Mouse (Mus musculus) lung, postnatal 14 days (tissue): ENCODE results near the gene Il10rb.

Experiments
- DNase-seq: peaks from one replicate; pipeline ENCODE4 v3.0.0; 2021

The Il10rb gene

DNA sequence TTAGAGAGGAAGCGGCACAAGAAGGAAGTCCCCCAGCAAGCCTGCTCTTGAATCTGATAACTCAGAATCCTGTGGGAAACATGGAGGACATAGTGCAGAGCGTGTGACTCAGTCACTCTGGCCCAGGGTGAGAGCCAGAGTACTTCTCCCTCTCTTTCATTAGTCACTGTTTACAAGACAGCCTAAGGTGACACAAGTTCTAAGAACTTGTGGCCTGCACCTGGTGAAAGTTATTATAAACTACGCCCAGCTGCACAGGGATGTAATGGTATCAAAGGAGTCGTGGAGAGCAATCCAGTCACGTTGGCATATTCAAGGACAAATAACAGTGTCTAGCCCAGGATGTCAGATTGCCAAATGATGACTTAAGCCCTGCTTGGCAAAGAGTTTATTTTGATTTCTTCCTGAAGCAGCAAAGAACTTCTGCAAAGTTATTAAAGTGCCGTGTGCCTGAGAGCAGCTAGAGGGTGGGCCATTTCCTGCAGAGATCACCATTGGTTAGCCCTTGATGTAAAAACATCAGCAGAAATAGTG is 46.5 kb downstream of the Il10rb start:
- DNase-seq = peak; percentile 56

DNA sequence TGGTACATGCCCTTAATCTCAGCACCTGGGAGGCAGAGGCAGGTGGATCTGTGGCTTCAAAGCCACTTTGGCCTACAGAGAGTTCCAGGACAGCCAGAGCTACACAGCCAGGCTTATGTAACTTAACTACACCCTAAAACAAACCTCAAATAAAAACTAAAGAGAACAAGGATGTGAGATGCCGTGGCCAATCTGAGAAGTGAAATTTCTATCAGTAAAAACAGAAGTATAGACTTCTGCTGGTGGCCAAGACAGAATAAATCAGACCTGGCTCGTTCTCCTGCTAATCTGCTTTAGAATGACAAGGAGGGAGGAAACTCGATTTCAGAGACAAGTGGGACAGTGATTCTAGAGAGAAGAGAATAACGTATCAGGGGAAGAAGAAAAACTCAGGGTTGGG is 49.9 kb downstream of the Il10rb start:
- no peak for DNase-seq

DNA sequence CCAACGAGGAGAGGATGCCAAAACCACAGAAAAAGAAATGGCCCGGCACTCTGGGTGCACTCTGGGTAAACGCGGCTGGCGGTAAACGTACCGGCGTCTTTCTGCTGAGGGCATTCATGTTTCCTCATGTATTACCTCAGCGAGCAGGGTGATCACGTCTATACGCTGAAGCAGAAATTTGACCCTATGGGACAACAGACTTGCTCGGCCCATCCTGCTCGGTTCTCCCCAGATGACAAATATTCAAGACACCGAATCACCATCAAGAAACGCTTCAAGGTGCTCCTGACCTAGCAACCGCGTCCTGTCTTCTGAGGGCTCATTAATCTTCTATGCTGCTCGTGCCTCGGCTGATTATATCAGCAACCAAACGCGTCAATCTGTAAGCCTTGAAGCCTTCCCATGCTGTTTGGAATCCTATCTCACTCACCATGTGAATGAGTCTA is 52.4 kb downstream of the Il10rb start:
- no peak for DNase-seq

DNA sequence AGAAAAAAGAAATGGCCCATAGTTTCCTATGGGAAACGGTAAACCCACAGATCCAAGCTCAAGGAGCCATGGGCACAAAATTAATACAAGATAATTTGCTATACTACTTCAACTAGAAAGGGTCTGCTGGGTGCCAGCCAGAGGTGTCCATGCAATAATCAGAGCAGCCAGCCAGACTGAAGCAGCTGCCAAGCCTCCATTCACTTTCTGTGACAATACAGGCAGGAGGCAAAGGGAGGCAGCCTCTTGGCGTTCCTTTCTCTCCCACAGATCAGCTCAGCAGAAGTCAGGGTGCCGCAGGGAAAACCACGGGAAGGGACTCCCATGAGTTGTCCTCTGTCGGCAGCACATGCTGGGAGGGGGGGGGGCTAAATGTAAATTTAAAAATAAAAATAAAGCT is 53.0 kb downstream of the Il10rb start:
- DNase-seq = peak; percentile 58

DNA sequence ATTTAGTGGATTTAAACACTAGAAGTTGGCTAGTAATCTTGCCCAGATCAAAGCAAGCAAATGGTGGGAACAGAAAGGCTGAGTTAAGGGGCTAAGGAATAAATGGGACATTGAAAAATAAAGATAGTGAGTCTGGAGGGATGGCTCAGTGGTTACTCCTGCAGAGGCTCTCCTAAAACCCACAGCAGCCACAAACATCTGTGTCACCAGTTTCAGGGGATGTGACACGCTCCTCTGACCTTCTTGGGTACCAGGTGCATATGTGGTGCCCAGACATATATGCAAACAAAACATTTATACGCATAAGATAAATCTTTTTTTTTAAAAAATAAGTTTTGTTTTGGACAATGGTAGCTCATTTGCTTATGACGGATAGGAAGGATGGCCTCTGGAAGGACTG is 53.4 kb downstream of the Il10rb start:
- no peak for DNase-seq

DNA sequence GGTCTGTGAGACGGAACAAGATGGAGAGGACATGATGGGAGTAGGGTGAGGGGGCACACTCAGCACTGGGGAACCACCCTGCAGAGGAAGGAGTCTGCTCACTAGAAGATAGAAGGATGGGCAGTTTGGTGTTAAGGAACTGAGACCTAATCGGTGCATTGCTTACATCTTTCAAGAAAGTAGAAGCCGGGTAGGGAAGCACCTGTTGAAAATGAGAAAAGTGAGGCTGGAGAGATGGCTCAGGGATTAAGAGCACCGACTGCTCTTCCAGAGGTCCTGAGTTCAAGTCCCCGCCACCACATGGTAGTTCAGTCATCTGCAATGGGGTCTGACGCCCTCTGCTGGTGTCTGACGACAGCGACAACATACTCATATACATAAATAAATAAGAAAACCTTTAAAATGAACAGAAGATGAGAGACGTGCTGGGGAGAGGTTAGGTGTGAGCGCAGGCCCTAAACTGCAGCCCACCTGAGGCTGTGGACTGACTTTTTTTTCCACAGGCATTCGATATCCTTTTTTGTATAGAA is 53.9 kb downstream of the Il10rb start:
- no peak for DNase-seq

DNA sequence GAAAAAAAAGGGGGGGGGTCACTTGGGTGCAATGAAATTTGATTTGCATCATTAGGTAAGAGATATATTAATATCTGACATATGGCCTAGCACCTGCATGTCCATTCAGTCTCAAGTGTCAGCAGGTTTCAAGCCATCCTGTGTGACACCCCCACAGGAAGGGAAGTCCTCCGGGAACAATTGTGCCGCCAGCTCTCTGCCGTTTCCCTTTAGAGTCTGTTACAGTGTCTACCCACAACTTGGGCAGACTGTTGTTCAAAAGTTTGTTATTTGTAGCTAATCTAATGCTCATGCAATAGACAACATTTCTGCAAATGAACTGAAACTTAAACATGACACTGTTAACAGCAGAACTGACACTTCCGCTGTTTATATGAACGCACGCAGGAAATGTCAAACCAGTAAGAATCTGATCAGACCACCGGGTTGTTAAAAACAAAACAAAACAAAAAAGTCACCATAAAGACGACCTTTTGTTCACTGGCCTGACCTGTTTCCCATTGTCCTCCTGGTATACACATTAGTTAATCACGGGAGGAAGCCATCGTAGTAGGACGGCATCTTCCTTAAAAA is 55.2 kb downstream of the Il10rb start:
- no peak for DNase-seq

DNA sequence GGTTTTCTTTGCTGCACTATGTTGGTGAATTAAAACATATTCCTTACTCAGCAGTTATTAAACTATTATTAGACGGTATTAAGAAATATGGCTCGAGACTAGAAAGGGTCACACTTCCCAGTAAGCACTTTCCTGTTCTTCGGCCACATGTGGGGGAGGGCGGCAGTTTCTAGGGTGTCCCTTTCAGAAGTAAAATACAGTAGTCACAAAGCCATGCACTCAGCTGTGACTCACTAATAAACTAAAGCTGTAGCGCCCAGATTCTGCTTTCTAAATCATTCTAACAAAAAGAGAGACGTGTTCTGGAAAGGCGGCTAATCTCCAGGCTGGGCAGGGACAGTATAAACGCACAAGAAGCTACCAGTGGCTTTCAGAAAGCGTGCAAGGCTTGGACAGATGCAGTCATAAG is 55.8 kb downstream of the Il10rb start:
- no peak for DNase-seq

DNA sequence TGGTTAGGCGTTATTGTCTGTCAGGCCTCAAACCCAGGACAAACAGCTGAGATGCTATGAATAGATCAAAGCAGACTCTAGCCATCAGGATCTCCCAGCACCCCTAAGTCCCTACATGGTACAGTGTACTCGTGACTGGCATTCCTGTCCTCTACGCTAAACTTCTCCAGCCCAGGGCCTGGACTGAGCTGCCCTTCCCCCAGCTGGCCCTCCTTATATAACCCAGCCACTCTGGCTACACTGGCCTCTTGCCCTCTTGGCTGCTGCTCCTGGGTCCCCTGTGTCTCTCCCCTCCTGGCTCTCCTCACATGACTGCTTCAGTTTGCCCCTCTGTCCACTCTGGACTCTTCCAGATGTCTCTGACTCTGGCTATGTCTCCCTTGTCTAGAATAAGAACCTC is 56.7 kb downstream of the Il10rb start:
- no peak for DNase-seq

DNA sequence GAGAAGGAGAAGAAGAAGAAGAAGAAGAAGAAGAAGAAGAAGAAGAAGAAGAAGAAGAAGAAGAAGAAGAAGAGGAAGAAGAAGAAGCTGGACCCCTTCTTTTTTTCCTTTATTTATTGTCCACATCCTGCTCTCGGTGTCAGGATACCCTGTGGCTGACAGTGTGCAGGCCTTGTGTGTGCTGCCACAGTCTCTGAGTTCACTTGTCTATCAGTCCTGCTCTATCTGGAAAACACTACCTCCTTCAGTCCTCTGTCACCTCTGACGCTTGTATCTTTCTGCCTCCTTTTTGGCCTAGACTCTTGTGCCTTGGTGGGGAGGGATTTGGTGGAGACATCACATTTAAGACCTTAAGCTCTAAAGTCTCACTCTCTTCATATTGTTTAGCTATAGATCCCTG is 57.4 kb downstream of the Il10rb start:
- DNase-seq = no peak

DNA sequence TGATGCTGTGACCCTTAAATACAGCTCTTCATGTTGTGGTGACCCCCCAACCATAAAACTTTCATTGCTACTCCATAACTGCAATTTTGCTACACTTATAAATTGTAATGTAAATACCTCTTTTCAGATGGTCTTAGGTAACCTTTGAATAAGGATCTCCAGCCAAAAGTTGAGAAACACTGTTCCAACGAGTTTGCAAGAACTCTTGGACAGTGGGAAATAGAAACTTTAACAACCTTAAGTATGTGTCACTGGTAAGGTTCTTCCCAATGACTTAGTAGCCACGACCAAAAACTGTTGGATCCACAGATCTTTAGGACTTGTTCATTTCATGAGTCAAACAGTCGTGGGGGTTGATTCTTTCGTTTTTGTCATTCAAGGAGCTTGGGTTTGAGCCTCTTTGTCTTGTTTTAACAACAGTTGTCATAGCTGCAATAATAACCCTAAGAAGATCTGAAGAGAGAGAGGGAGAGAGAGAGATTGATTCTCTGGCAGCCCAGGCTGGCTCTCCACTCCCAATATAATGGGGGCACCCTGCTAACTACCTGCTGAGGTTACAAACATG is 58.0 kb downstream of the Il10rb start:
- no peak for DNase-seq

DNA sequence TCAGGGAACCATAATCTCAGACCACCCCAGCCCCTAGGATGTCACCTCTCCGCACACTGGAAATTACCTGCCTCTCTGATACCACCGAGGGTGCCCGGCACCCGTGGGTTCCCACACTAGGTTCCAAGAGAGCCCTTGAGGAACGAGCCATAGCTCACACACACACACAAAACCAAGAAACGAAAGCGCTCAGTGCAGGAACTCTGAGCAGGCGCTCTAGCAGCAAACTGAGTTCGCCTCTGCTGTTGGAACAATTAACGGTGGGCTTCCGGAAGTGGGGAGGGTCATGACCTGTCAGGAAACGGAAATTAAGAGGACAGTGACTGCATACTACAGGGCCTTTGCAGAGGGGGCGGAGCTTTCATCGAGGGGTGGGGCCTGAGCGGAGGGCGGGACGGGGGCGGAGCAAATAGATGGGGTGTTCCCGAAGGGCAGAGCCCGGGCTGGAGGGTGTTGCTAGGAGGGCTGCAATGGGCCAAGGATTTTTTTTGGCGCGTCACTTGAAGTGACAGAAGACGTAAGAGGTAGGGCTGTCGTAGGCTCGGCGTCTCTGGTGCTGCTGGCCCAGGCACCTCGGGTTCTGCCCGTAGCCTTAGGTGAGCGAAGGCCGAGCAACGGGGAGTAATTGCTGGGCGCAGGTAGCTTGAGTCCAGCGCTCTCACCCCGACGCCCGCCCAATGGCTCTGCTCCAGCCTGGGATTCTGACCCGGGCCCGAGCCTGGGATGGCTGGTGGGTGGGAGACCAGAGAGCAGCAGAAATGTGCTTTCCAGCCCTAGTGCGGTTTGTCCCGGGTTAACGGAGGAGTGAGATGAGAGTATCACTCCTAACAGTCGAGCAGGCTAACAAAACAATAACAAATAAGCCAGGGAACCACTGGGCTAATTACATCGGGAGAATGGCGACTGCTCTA is 58.9 kb downstream of the Il10rb start:
- DNase-seq = peak; percentile 92

DNA sequence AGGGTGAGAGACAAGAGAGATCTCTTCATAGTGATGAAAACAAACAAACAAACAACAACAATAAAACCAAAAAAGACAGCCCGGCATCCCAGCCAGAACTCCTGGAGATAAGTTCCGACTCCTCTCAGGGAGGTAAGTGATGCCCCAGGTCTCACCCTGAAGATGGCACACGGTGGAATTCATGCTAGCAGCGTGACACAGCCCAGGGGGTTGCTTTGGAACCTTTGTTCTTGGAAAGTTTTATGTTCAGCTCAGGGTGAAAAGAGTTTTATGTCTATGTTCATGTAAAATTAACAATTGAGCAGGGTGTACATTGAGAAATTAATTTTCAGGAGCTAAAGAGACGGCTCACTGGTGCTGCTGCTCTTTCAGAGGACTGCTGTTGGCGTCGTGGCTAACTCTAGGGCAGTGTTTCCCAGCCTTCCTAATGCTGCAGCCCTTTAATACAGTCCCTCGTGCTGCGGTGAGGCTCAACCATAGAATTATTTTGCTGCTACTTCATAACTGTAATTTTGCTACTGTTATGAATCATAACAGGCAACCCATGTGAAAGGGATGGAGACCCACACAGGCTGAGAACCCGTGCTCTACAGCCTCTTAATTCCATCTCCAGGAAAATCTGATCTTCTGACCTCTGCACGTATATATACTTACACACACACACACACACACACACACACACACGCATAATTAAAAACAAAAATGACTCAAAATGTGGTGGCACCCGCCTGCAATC is 59.7 kb downstream of the Il10rb start:
- no peak for DNase-seq

DNA sequence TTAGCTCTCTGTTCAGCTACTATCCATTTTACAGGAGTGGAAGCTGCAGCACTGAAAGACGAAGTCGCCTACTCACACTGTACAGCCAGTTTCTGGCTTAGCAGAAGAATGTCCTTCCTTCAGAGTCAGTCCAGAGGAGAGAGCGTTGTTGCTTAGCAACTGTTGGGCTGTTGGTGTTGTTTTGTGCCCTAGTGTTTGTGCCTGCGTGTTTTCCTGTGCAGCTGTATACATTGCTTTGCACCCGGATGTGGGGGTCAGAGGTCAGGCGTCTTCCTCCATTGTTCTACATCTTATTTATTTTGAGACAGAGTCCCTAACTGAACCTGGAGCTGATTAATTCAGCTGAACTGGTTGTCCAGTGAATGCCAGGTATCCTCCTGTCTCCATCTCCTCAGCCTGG is 60.6 kb downstream of the Il10rb start:
- peak; percentile 44 for DNase-seq

DNA sequence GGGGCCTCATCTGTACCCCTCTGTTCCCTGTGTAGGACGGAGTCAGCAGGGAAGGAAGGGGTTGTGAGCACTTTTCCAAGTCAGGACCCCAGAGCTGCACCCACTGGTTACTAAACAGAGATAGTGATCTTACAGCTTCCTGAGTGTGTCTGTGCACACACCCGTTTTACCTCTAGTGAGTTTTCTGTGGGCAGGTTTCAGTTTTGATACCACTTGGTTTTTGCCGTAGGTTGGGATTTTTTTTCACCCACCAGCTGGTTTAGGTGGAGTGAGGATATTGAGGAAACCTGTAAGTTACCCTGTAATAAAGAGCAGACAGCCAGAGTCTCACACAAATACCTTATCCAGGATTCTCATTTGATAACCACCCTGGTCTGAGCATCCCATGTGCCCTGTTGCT is 64.5 kb downstream of the Il10rb start:
- DNase-seq = no peak

DNA sequence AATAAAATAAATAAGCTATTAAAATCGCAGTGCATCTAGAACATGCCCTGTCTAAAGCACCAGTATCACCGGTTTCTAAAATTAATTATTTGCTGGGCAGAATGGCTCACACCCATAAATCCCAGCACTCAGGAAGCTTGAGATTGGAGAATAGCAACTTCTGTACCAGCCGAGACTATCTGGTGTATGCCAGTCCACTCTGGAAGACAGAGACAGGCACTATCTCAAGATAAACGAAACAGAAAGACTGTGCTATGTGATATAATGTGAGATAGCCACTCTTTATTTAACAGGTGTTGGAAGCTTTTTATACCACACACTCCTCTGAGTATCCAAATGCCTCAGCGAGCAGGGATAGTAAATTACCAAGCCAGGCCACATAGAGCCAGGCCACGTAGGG is 65.5 kb downstream of the Il10rb start:
- DNase-seq = no peak
